Mouse (Mus musculus): ENCODE results near the gene Rufy1.

DNA sequence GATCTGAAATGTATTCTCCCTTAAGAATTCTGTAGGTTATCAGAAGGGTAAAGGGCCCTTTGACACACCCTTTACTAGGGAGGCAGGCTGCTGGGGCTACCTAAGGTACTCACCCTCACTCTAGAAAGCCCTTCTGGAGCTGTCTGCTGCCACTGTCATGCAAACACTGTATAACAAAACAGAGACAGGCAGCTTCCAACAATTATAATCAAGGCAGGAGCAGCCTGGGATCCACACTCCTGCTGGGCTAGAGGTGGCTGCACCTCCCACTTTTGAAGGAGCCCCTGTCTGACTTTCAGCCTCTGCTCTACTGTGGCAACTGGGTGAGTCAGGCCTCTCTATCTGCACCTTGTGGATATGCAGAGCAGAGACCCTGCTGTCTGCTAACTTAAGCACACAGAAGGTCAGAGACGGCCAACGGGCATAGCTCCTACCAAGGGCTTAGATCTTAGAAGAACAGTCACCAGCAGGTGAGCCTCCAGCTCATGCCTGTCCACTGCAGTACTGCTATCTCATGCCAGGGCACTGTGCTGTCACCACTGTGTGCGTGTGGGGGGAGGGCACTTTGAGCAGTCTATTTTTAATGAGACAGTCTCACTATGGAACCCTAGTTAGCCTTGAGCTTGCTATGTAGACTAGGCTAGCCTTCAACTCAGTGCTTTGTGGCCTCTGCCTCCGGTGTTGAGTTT is 39.5 kb downstream of the Rufy1 start:
- TF ChIP-seq MYOG (IDR thresholded peaks at IDR 0.05; ENCODE audit: control insufficient read depth in 1 of 3, insufficient read depth in 1 of 3, insufficient read length in 2 of 3, low read depth in 2 of 3) (no peak), MYOD1 (IDR thresholded peaks at IDR 0.05; ENCODE audit: control insufficient read depth in 1 of 3, insufficient read length in 2 of 3, low read depth in 2 of 3) (no peak), POLR2A (IDR thresholded peaks at IDR 0.05; ENCODE audit: insufficient read length, low read depth) (no peak), E2F4 (IDR thresholded peaks at IDR 0.05; ENCODE audit: insufficient read depth) (no peak), TCF3 (IDR thresholded peaks at IDR 0.05; ENCODE audit: insufficient read length, low read depth) (no peak), REST (IDR thresholded peaks at IDR 0.05; ENCODE audit: insufficient read depth, insufficient read length) (no peak), MAX (IDR thresholded peaks at IDR 0.05; ENCODE audit: low read depth) (no peak), TCF12 (IDR thresholded peaks at IDR 0.05; ENCODE audit: insufficient read depth, poor library complexity, severe bottlenecking) (no peak), CEBPB (IDR thresholded peaks at IDR 0.05; ENCODE audit: insufficient read depth, poor library complexity, severe bottlenecking) (no peak), USF1 (IDR thresholded peaks at IDR 0.05; ENCODE audit: low read depth) (no peak)

All from myocyte (in vitro differentiated cells).